Mouse (Mus musculus) intestine, postnatal 0 days (tissue): ENCODE measurements around the gene Xpo4. TPM values are rescaled to one million over a fixed set of nuclear protein-coding genes. Genes with fewer than 3 reads are reported as not detected.
"Not testable (repeated sequence)": the region's sequence is repeated elsewhere in the genome, so short reads cannot be mapped to it uniquely, and the experiment has no call there.

Experiments used
- ATAC-seq: fragments of 200-750 bp; cut with Nextera tagmentation; 2 replicates; pipeline ENCODE4 v1.8.0; 2017; ENCODE audit warnings: mild to moderate bottlenecking, moderate TSS enrichment, moderate library complexity
- H3K27ac ChIP-seq: fragments of 300-500 bp; sonication (generic); 2 replicates; pipeline ENCODE4 v1.5.1; 2014; ENCODE audit warnings: mild to moderate bottlenecking, low read depth, low read length, moderate library complexity
- H3K27me3 ChIP-seq: fragments of 300-500 bp; sonication (generic); replicated peaks from 2 replicates; pipeline ENCODE4 v1.6.1; 2014; ENCODE audit warnings: low read length, mixed read lengths; ENCODE audit not compliant: control insufficient read depth, insufficient read depth
- H3K36me3 ChIP-seq: fragments of 300-500 bp; sonication (generic); 2 replicates; pipeline ENCODE4 v1.6.1; 2014; ENCODE audit warnings: mild to moderate bottlenecking, moderate library complexity; ENCODE audit not compliant: control insufficient read depth, insufficient read depth
- H3K4me1 ChIP-seq: fragments of 300-500 bp; sonication (generic); replicated peaks from 2 replicates; pipeline ENCODE4 v1.6.1; 2014; ENCODE audit warnings: antibody characterized with exemption, low read length, mixed read lengths; ENCODE audit not compliant: control insufficient read depth, insufficient read depth
- H3K4me2 ChIP-seq: fragments of 300-500 bp; sonication (generic); replicated peaks from 2 replicates; pipeline ENCODE4 v1.6.1; 2014; ENCODE audit warnings: low read depth, mild to moderate bottlenecking, moderate library complexity
- H3K4me3 ChIP-seq: fragments of 300-500 bp; sonication (generic); 2 replicates; pipeline ENCODE4 v1.5.1; 2014; ENCODE audit warnings: low read depth, low read length
- H3K9ac ChIP-seq: fragments of 300-500 bp; sonication (generic); 2 replicates; pipeline ENCODE4 v1.6.1; 2014; ENCODE audit warnings: mild to moderate bottlenecking, low read depth, low read length
- H3K9me3 ChIP-seq: fragments of 300-500 bp; sonication (generic); 2 replicates; pipeline ENCODE4 v1.6.1; 2016; ENCODE audit warnings: mixed run types; ENCODE audit not compliant: control insufficient read depth
- CTCF ChIP-seq: sonication (generic); IDR thresholded peaks from 2 replicates; pipeline ENCODE4 v1.5.1; 2016; ENCODE audit warnings: low read depth, mild to moderate bottlenecking, control low read depth, antibody characterized with exemption, moderate library complexity
- WGBS: fragments of 180-500 bp; shearing (Covaris S2); extraction: QIAGEN DNeasy Blood & Tissue Kit; methylation state at CpG from one replicate; pipeline ENCODE4 v1.1.7; 2014; 5-methylcytosine and 5-hydroxymethylcytosine counted together
- polyA plus RNA-seq: library from polyadenylated mRNA; unstranded; fragments of >200 nt; fragmentation: Nextera tagmentation; extraction: Ambion mirVana; gene quantifications from 2 replicates; pipeline ENCODE4 v1.2.1, GENCODE M21; 2015

Xpo4 gene
- polyA plus RNA-seq, 1 experiment from 2014 or later, result 7.3 TPM

DNA sequence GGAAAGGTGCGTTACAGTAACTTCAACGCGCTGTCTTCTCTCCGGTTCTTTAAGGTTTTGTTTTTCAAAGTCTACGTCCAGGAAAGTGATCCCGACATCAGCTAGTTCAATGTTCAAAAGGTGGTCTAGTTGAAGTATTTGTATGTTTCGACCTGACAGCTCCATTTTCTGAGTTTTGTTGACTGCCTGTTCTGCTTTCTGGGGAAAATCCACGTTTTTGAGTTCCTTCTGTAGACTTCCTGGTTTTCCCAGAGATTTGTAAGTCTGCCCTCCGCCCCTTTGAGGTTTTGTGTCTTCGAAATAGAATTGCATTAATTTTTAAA is 359 bp upstream of the Xpo4 start:
- 5% methylated on average over 10 of the region's 10 CpGs for WGBS
- no peak for TF ChIP-seq CTCF
- peak overlapping the region; percentile 92 for H3K27ac ChIP-seq
- H3K36me3 ChIP-seq, result no peaks in the 10 kb centered on the region; the same call in none of the 2 replicates
- no peak for ATAC-seq
- peak overlapping the region; percentile 64 for H3K4me3 ChIP-seq
- no peaks in the 10 kb centered on the region for H3K27me3 ChIP-seq
- no peaks in the 10 kb centered on the region for H3K4me1 ChIP-seq
- no peaks in the 10 kb centered on the region for H3K9me3 ChIP-seq
- H3K9ac ChIP-seq, result peak overlapping the region; percentile 82
- H3K4me2 ChIP-seq, result peak overlapping the region; percentile 86

DNA sequence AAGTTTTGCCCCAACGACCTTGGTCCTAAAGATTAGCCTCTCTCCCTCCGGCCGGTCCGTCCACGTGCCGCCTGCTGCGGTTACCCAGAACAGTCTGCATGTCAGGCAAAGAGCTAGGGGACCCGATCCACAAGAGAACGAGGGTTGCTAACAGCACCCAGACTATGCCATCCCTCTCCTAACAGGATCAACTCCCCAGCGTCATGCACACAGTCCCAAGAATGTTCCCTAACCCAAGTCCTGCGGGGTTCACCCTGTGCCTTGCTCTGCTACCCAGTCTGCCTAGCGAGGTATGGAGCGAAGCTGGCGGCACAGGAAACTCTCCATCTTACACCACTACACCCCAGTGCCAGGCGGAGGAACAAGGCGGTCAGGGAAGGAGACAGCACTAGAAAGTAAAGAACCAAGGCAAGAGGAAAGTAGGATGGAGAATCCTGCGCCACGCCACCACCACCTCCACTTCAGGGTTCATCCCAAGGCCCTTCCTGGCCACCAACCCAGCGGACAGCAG is 864 bp downstream of the Xpo4 start:
- Histone ChIP-seq H3K36me3 (no peaks in the 10 kb centered on the region; the same call in none of the 2 replicates), H3K9ac (peak overlapping the region; percentile 82), H3K4me2 (peak overlapping the region; percentile 86), H3K9me3 (no peaks in the 10 kb centered on the region), H3K4me3 (peak overlapping the region; percentile 64), H3K27me3 (no peaks in the 10 kb centered on the region), H3K4me1 (no peaks in the 10 kb centered on the region), H3K27ac (peak overlapping the region; percentile 92)
- WGBS, result under 1% methylated on average over 19 of the region's 19 CpGs
- peak; percentile 25; the same call in 1 of the 2 replicates for ATAC-seq
- TF ChIP-seq CTCF, result no peak

DNA sequence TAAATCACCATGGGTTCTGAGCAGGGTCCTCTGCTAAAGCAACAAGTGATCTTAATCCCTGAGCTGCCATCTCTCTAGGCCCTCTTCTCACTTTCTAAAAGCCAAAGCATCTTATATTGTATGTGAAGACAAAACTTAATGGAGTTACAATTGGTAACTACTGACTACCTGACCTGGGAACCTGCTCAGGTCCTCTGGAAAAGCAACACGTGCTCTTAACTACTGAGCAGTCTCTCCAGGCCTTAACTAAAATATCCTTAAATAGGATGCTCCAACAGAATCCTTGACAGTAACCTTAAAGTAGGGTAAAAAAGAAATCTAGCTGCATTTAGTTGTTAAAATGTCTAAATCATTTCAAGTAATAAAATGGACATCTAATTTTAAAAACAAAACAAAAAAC is 1.6 kb downstream of the Xpo4 start:
- 22% methylated on average over 1 of the region's 1 CpGs for WGBS
- peak overlapping the region; percentile 82; the same call in 1 of the 2 replicates for H3K9ac ChIP-seq
- peak overlapping the region; percentile 86 for H3K4me2 ChIP-seq
- no peaks in the 10 kb centered on the region for H3K4me1 ChIP-seq
- H3K36me3 ChIP-seq, result no peaks in the 10 kb centered on the region; the same call in 1 of the 2 replicates
- peak overlapping the region; percentile 64 for H3K4me3 ChIP-seq
- no peaks in the 10 kb centered on the region for H3K27me3 ChIP-seq
- no peak overlapping the region for H3K27ac ChIP-seq
- TF ChIP-seq CTCF, result no peak
- H3K9me3 ChIP-seq, result no peaks in the 10 kb centered on the region
- no peak for ATAC-seq

DNA sequence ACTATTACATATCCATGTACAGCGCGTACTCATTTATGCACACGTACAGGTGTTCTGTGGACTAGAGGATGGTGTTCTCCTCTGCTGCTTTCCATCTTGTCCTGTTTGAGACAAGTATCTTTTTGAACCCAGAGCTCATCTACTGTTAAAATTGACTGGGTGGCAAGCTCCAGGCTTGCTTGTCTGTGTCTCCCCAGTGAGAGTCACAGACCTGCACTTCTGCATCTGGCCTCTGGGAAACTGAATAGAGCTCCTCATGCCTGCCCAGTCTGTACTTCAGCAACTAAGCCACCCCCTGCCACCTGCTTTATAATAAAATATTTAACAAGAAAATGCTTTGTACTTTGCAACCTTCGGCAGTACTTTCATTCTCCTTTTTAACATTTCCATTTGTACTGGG is 6.9 kb downstream of the Xpo4 start:
- WGBS, result 94% methylated on average over 4 of the region's 4 CpGs
- no peaks in the 10 kb centered on the region for H3K4me1 ChIP-seq
- TF ChIP-seq CTCF, result peak; percentile 32
- no peaks in the 10 kb centered on the region; the same call in 1 of the 2 replicates for H3K36me3 ChIP-seq
- H3K27me3 ChIP-seq, result no peaks in the 10 kb centered on the region
- H3K9ac ChIP-seq, result no peak overlapping the region
- ATAC-seq, result no peak
- no peak overlapping the region for H3K4me2 ChIP-seq
- H3K9me3 ChIP-seq, result no peaks in the 10 kb centered on the region
- H3K4me3 ChIP-seq, result no peak overlapping the region
- no peak overlapping the region for H3K27ac ChIP-seq

DNA sequence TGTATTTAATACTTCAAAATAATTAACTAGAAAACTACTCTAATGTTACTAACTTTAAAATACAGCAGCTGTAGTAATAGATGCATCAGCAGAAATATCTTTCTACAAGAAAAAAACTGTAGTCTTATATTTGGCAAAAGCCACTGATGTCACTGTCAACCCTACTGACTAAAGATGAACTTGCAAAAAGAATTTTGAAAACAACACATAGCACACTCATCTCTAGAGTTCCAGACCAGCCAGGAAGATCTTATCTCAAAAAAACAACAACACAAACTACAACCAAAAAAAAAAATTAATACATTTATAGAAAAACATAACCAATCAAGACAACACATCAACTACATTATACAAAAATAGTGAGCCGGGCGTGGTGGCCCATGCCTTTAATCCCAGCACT is 7.7 kb downstream of the Xpo4 start:
- 98% methylated on average over 2 of the region's 2 CpGs for WGBS
- Histone ChIP-seq H3K27ac (no peak overlapping the region), H3K36me3 (no peaks in the 10 kb centered on the region; the same call in 1 of the 2 replicates), H3K4me3 (no peak overlapping the region), H3K9me3 (no peaks in the 10 kb centered on the region), H3K9ac (no peak overlapping the region), H3K4me2 (no peak overlapping the region), H3K27me3 (no peaks in the 10 kb centered on the region), H3K4me1 (no peaks in the 10 kb centered on the region)
- no peak for TF ChIP-seq CTCF
- no peak for ATAC-seq

DNA sequence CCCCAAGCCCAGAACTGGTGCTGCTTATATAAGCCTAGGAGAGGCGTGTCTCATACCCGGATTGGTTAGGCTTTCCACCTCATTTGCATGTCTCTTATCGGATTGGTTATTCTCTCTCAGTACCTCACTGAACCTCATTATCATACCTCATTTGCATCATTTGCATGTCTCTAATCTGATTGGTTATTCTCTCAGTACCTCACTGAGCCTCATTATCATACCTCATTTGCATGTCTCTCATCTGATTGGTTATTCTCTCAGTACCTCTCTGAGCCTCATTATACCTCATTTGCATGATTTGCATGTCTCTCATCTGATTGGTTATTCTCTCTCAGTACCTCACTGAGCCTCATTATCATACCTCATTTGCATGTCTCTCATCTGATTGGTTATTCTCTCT is 8.7 kb downstream of the Xpo4 start:
- not testable (repeated sequence) for H3K4me2 ChIP-seq, ATAC-seq, H3K27me3 ChIP-seq, H3K9ac ChIP-seq, H3K4me3 ChIP-seq, H3K4me1 ChIP-seq, H3K27ac ChIP-seq, H3K36me3 ChIP-seq, H3K9me3 ChIP-seq
- 100% methylated on average over 3 of the region's 3 CpGs for WGBS

DNA sequence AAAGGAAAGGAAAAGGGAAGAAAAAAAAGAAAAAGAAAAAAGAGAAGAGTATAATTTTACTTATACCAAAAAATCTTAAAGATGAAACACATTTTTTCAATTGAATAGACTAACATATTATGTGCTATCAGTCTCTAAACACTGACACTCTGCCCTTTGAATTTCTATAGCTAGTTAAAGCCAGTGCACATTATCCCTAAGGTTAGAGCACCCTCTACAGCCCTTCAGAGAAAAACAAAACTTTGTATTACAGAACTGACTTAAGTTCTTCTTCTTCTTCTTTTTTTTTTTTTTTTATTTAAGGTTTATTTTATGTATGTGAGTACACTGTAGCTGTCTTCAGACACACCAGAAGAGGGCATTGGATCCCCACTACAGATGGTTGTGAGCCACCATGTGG is 15.7 kb downstream of the Xpo4 start:
- no peak overlapping the region for H3K9ac ChIP-seq
- 0 out of 2 replicates have a peak, but pooled peaks cover 3% of the 10 kb centered on the region for H3K36me3 ChIP-seq
- no peak overlapping the region for H3K27ac ChIP-seq
- no peaks in the 10 kb centered on the region for H3K4me1 ChIP-seq
- peak; percentile 51 for TF ChIP-seq CTCF
- no peak overlapping the region for H3K4me3 ChIP-seq
- no peak overlapping the region for H3K4me2 ChIP-seq
- ATAC-seq, result no peak
- no peaks in the 10 kb centered on the region for H3K27me3 ChIP-seq
- H3K9me3 ChIP-seq, result no peaks in the 10 kb centered on the region
